Mouse (Mus musculus) small intestine, adult 2 months (tissue): ENCODE data around the gene Rpl29.

Experiments used
- CTCF ChIP-seq: fragments of 200-500 bp; IDR thresholded peaks from 2 replicates; pipeline ENCODE4 v1.5.1; 2012; ENCODE audit warnings: low read depth, mild to moderate bottlenecking, control low read depth, inconsistent platforms, low read length, moderate library complexity, mixed read lengths; ENCODE audit not compliant: insufficient replicate concordance, insufficient read length; ENCODE audit errors: extremely low read depth
- POLR2A ChIP-seq: fragments of 200-500 bp; IDR thresholded peaks from 2 replicates; pipeline ENCODE4 v1.6.1; 2012; ENCODE audit warnings: low read depth, mild to moderate bottlenecking, control low read depth, inconsistent platforms, low read length, moderate library complexity

- TF ChIP-seq CTCF (no peak), POLR2A (no peak)
Observed at GRCm38 (mm10) chr9:106444836-106445235, 15.6 kb downstream of the Rpl29 start.
